Mouse (Mus musculus): ENCODE measurements around the gene Rpl13a.
"Not testable (repeated sequence)": the region's sequence is repeated elsewhere in the genome, so short reads cannot be mapped to it uniquely, and the experiment has no call there.

Rpl13a gene

GRCm38 (mm10) chr7:45157459-45157858 is 28.9 kb upstream of the Rpl13a start:
- in situ Hi-C loops (cut with MboI), result no loop called here

GRCm38 (mm10) chr7:45156206-45156605 is 27.6 kb upstream of the Rpl13a start:
- in situ Hi-C loops (cut with MboI), result no loop called here

- in situ Hi-C loops (cut with MboI), result no loop called here
Measured at GRCm38 (mm10) chr7:45155590-45155989, 27.0 kb upstream of the Rpl13a start.

GRCm38 (mm10) chr7:45154993-45155514 is 26.5 kb upstream of the Rpl13a start:
- in situ Hi-C loops (cut with MboI), result no loop called here

GRCm38 (mm10) chr7:45154096-45154992 is 25.8 kb upstream of the Rpl13a start, which contains the start of the genes Pih1d1 and Aldh16a1:
TSS of gene Pih1d1 (plus strand) at chr7:45154303.
TSS of gene Aldh16a1 (minus strand) at chr7:45154584.
- in situ Hi-C loops (cut with MboI), result no loop called here

GRCm38 (mm10) chr7:45153586-45153985 is 25.0 kb upstream of the Rpl13a start:
- in situ Hi-C loops (cut with MboI), result no loop called here

GRCm38 (mm10) chr7:45153052-45153451 is 24.5 kb upstream of the Rpl13a start:
- in situ Hi-C loops (cut with MboI), result not testable (repeated sequence)

GRCm38 (mm10) chr7:45151303-45151702 is 22.7 kb upstream of the Rpl13a start:
- in situ Hi-C loops (cut with MboI), result no loop called here

- in situ Hi-C loops (cut with MboI), result no loop called here
Measured at GRCm38 (mm10) chr7:45150321-45150720, 21.8 kb upstream of the Rpl13a start.

GRCm38 (mm10) chr7:45149545-45149944 is 21.0 kb upstream of the Rpl13a start:
- in situ Hi-C loops (cut with MboI), result no loop called here

GRCm38 (mm10) chr7:45148534-45149098 is 20.1 kb upstream of the Rpl13a start:
- in situ Hi-C loops (cut with MboI), result no loop called here

- in situ Hi-C loops (cut with MboI), result no loop called here
Measured at GRCm38 (mm10) chr7:45147899-45148298, 19.3 kb upstream of the Rpl13a start.

- in situ Hi-C loops (cut with MboI), result no loop called here
Measured at GRCm38 (mm10) chr7:45147267-45147666, 18.7 kb upstream of the Rpl13a start.

GRCm38 (mm10) chr7:45145460-45145859 is 16.9 kb upstream of the Rpl13a start:
- in situ Hi-C loops (cut with MboI), result no loop called here

- in situ Hi-C loops (cut with MboI), result no loop called here
Measured at GRCm38 (mm10) chr7:45144368-45145174, 16.0 kb upstream of the Rpl13a start.

GRCm38 (mm10) chr7:45141914-45142313 is 13.4 kb upstream of the Rpl13a start:
- in situ Hi-C loops (cut with MboI), result no loop called here

- in situ Hi-C loops (cut with MboI), result no loop called here
Measured at GRCm38 (mm10) chr7:45141319-45141718, 12.8 kb upstream of the Rpl13a start.

- in situ Hi-C loops (cut with MboI), result no loop called here
Measured at GRCm38 (mm10) chr7:45139904-45140723, 11.6 kb upstream of the Rpl13a start.

GRCm38 (mm10) chr7:45138403-45138802 is 9.8 kb upstream of the Rpl13a start:
- in situ Hi-C loops (cut with MboI), result no loop called here

GRCm38 (mm10) chr7:45137171-45138006 is 8.8 kb upstream of the Rpl13a start:
- in situ Hi-C loops (cut with MboI), result no loop called here
